Mouse (Mus musculus): Measurements from ENCODE around the gene Pip4k2b. TPM values are rescaled to one million over a fixed set of nuclear protein-coding genes. Genes with fewer than 3 reads are reported as not detected.

The Pip4k2b gene
- total RNA-seq, 4 experiments from 2014 or later = 109 to 123 (median 110) TPM

DNA sequence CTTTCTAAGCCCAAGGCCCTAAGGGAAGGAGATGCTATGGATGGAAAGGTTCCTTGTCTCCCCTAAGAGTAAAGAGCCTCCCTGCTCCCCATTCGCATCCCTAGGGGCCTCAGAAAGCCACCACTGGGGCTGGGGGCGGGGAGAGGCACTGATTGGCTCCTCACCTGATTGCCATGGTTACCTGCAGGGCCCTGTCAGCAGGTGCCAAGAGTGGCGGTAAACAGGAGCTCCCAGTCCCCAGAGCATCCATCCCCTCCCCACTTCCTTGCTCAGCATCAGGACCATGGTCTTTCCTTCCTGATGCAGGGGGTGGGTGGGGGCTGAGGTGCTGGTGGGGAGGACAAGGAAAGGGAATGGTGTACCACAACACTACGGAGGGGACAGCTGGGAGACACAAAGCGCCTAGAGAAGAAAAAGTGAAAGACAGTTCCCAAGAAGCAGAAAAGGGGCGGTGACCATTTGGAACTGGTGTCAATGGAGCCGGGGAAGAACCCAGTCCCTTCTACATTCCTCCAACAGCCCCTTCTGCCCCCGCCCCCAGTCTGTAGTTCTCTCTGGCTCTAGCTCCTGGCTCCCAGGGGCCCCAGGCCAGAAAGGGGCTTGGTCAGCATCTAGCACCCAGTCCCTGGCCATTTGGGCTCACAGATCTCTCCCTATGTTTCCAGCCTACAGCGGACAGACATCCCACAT, 48.6 kb downstream of the Pip4k2b start:
- DNase-seq (ENCODE audit: low spot score in 2 of 2) = no peak

DNA sequence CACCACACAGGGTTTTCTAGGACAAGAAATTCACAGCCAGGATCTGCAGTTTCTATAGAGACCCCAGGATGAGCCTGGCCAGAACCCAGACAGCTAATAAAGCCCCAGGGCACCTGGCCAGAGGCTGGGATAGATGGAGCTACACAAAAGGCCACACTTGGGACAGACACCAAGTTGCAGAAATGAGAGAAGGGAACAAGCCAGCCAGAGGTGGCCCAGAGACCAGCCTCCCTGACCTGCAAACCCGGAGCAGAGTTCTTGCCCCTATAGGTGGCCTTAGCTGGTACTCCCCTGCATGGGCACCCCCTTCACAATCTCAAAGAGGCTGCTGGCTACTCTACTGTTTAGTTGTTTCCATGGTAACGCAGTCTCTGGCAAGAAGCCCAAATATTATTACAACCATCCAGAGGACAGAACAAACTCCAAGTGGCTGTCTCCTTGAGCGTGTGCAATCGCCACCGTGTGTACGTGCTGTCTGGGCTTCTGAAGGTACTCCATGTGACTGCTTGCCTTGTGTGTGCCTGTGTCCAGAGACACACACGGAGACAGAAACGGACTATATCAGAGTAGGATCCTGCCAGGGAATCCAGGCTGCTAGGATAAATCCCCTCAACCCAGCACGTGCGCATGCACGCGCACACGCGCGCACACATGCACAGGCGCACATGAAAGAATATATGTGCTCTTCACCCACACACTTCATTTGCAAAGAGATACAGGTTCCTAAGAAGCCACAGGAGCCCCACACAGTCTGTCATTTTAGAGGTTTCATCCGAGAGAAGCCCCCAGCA, 49.4 kb downstream of the Pip4k2b start:
- DNase-seq (ENCODE audit: low spot score in 2 of 2) = no peak

DNA sequence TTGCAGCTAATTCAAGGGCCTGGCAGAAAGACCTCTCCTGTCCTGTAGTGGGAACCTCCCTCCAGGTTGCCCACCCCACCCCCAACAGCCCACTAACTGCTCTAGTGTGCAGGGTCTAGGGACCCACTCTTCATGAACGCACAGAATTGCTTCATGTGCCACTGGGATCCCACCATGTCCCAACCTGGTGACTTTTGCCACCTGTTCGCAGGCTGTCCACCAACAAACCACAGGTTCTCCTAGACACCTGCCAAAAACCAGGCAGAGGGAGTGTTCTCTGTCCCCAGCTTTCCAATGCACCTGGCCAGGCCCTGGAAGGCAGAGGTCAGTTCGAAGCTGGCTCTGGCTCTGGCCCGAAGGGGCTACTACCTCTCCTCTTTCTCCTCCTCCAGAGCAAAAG, 50.1 kb downstream of the Pip4k2b start:
- no peak for DNase-seq (ENCODE audit: low spot score in 2 of 2)

- DNase-seq (ENCODE audit: low spot score in 2 of 2) = no peak
Measured at GRCm38 (mm10) chr11:97689861-97690260, 54.6 kb downstream of the Pip4k2b start.

DNA sequence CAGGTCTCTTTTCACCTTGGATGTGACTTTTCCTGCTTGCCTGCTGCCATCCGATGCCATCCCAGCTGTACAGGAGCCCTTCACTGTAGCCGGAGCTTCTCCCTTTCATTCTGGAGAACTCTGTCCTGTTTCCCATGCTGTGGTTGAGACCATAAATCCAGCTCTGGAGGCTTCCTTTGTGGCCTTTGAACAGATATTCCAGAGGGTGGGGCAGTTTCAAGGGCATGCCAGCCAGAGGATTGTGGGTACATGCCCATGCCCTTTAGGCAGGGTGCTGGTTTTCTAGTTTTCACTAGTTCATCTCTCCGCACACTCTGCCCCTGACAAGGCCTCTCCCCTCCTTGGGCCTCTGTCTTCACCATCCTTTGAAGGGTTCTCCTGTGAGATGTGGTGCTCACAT, 57.4 kb downstream of the Pip4k2b start:
- DNase-seq (ENCODE audit: low spot score in 2 of 2) = no peak

DNA sequence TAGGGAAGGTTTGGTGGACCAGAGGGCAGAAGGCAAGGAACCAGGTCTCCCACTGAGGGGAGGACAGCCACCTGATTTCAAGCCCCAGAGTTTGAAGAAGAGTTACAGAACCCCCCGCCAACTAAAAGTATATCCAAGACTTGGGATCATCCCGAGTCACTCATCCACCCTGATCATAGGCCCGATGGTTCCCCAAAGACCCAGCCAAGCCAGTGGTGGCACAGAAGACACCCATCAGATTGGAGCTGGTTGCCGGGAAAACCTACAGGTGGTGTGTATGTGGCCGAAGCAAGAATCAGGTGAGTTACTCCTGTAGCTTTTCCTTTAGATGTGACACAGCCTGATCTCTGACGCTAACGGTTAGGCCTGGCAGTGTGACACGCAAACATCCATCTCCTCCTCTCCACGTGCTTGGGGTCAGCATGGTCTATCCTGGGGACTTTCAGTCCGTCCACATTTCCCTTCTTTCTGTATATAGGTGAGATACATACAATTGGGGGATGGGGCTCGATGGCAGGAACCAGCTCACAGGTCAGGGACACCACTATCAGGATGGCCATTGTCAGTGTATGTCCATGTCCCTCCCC, 58.1 kb downstream of the Pip4k2b start:
- DNase-seq (ENCODE audit: low spot score in 2 of 2) = no peak

DNA sequence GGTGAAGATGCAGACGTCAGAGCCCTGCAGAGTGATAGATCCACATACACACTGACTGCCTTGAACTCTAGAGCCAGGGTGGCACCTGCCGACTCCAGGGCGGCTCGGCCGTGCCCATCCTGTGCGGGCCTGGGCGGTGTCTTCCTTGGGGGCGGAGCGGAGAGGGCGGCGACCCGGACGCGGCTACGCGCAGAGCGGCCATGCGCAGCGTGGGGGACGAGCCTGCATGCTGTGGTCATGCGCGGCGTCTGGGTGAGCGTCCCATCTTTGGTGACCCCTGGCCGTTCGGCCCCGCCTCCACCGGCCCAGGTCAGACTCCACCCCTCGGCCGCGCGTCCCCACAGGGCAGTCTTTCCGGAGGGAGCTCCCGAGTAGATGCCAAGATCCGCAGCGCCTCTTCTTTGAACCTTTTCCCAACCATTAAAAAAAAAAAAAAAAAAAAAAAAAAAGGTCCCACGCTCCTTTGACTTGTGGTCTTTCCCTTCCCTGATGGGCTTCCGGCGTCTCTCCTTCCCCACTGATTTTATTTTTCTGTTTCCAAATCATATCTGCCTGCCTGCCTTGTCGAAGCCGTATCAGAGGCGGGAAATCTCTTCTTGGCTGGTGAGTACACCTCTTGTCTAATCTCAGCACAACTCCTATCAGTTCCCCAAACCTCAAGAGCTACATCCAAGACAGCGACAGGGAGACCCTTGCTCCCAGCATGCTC, 58.7 kb downstream of the Pip4k2b start, which contains the start of gene Cisd3:
TSS of gene Cisd3 (plus strand) at position 214 of the 709 bp plus-strand sequence.
- DNase-seq (ENCODE audit: low spot score in 2 of 2) = peak; percentile 75 to 87

DNA sequence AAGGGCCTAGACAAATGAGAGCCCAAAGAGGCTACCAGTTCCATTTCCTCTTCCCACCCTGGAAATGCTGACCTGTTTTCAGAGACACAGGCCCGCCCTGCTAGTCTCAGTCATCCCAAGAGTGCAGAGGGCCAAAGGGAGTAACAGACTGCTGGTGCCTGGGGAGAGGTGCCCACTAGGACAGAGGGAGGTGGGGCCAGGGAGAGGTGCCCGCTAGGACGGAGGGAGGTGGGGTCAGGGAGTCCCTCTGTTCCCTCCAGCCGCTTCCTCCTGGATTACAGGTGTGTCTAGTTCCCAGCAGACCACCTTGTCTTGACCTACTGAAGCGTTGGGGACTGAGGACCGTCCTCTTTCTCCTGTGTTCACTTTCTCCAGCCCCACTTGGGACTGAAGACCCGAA, 59.7 kb downstream of the Pip4k2b start:
- no peak for DNase-seq (ENCODE audit: low spot score in 2 of 2)

DNA sequence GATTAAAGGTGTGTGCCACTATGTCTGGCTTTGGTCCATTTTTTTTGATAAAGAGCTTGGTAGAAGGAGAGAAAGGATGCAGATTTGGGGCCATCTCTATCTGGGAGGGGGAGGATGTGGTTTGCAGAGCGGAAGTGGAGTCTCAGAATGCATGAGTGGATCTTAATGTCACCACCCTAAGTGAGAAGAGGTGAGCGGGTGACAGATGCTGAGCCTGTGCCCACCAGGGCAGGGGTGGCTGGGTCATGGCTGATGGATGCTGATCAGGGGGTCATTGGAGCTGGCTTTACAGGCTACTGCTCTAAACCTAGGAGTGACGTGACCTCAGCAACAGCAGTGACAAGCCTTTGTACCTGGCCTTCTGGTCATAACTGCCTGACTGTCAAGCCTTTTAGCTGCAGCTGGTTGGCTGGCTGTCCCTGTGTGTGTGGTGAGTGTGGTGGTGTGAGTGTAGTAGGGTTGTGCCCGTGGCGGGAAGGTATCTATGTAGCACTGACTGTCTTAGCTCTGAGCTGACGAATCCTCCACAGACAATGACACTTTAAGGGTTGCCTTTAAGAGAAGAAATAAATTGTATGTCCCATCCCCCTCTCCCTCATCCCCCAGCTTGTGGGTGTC, 60.3 kb downstream of the Pip4k2b start:
- DNase-seq (ENCODE audit: low spot score in 2 of 2) = no peak

DNA sequence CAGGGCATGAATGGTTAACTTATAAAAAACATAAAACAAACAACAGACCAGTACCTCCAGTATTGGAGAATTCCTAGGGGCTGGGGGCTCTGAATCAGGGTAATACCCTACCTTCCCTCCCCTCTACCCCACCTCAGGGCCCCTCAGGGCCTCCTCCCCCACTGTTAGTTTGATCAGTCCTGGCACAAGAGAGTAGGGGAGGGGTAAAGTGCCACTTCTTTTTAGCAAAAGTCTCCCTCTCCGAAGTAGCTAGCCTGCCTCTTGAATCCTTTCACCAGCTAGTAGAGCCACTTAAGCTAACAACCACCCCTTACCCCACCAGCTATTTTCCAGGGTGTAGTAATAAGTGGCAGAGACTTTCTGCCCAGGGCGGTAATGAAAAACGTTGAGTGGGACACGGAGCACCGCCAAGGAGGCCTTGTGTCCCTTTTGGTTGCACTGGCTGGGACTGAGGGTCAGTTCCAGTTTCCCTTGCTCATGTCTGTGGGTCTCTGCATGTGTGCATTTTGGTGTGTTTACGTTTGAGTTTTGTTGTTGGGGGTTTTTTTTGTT, 61.9 kb downstream of the Pip4k2b start:
- no peak for DNase-seq (ENCODE audit: low spot score in 2 of 2)

- DNase-seq (ENCODE audit: low spot score in 2 of 2) = no peak
Measured at GRCm38 (mm10) chr11:97680430-97680829, 64.1 kb downstream of the Pip4k2b start.

DNA sequence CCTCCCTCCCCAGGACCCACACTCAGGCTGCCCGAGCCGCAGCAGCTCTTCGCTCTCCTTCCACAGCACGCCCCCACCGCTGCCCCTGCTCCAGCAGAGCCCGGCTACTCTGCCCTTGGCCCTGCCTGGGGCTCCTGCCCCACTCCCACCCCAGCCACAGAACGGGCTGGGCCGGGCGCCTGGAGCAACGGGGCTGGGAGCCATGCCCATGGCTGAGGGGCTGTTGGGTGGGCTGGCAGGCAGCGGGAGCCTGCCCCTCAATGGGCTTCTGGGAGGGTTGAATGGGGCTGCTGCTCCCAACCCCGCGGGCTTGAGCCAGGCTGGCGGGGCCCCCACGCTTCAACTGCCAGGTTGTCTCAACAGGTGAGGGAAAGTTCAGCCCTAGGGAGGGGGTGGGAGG, 66.2 kb downstream of the Pip4k2b start:
- no peak for DNase-seq (ENCODE audit: low spot score in 2 of 2)

DNA sequence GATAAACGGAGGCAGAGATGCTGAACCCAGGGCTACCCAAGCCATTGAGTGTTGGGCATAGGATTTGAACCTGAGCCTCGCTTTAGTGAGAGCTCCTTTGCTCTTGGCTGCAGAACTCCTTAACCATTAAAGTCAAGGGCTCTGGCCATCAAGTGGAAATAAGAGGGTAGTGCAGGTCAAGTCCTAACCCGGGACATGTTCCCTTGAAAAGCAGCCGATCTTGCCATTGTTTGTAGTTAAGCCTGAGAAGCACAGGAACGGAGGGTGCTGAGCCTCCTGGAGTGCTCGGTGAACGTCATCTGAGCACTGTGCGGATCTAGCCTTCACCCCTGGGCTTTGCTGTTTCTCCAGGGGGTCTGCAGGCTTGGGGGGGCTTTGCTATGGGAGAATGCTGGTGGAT, 66.7 kb downstream of the Pip4k2b start:
- no peak for DNase-seq (ENCODE audit: low spot score in 2 of 2)

GRCm38 (mm10) chr11:97677381-97677780, 67.1 kb downstream of the Pip4k2b start:
- DNase-seq (ENCODE audit: low spot score in 2 of 2) = no peak

GRCm38 (mm10) chr11:97676050-97676754, 68.3 kb downstream of the Pip4k2b start:
- no peak for DNase-seq (ENCODE audit: low spot score in 2 of 2)

DNA sequence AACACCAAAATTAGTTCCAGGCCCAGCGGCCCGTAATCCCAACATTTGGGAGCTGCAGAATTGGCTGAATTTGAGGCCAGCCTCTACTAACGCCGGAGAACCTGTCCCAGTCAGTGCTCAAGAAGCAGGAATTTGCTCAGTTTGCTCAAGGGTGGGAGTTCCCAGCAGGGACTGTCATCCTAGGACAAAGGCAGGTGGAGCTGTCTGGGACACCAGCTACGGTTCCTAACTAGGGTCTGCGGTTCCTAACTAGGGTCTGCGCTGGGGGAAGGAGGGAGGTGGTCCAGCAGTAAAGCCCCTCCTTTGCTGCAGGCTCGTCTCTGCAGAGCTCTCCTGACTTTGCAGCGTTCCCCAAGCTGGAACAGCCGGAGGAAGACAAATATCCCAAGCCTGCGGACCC, 71.4 kb downstream of the Pip4k2b start:
- no peak for DNase-seq (ENCODE audit: low spot score in 2 of 2)

GRCm38 (mm10) chr11:97671177-97671527, 73.4 kb downstream of the Pip4k2b start:
- DNase-seq (ENCODE audit: low spot score in 2 of 2) = no peak

DNA sequence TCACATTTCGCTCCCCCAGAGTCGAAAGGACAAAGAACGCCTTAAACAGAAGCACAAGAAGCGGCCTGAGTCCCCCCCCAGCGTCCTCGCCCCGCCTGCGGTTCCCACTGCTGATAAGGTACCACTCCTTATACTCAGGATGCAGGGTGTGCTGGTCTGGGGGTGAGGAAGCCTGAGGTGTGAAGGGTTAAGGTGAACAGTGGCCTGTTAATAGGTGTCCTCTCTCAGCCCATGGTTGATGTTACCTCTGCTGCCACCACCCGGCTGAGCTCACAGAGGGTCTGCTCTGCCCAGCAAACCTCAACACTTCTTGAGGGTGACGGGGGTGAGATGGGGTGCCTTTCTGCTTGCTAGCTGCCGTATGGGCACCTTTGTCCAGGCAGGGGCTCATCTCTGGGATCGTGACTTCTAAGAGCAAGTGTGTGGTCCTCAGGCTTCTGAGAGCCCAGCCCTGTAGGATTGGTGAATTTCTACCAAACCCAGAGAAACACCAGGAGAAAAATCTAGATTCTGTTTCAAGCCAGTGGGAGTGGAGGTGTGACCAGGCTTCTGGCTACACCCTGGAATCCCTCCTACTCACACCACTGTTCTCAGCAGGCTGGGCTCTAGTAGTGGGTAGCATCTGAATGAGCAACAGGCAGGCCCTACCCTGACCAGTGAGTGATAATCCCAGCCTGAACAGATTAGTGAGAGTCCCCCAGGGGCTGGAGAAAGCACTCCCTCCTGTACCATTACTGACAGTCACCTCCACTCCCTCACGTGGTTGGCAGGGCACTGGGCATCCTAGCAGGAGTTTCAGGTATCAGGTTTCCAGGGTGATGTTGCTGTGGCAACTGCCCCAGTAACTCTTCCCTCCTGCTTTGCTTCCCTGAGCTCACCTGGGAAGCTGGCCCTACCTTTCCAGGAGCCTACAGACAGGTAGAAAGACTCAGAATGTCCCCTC, 74.0 kb downstream of the Pip4k2b start:
- DNase-seq (ENCODE audit: low spot score in 2 of 2) = no peak

- DNase-seq (ENCODE audit: low spot score in 2 of 2) = peak in 1 of 2 experiments; percentile 63
Measured at GRCm38 (mm10) chr11:97669829-97670228, 74.7 kb downstream of the Pip4k2b start.

All from left cerebral cortex, adult 8-10 months (tissue).